Mouse (Mus musculus): ENCODE measurements around the gene Nelfb. TPM values are rescaled to one million over a fixed set of nuclear protein-coding genes. Genes with fewer than 3 reads are reported as not detected.
"Not testable (repeated sequence)": the region's sequence is repeated elsewhere in the genome, so short reads cannot be mapped to it uniquely, and the experiment has no call there.

Nelfb gene
- polyA plus RNA-seq (2015; fragmentation: Nextera tagmentation; extraction: Ambion mirVana): 33.9 and 34.9 TPM in 2 replicates

GRCm38 (mm10) chr2:25211121-25211670 is at the start of gene Nelfb:
Gene Nelfb (minus strand): TSS chr2:25211489.
- under 1% methylated on average over 44 of the region's 44 CpGs for WGBS (ENCODE audit: insufficient replicate concordance)
- peak; percentile 94 for ATAC-seq (ENCODE audit: low read depth)

GRCm38 (mm10) chr2:25258887-25259286 is 47.6 kb upstream of the Nelfb start:
- H3K4me2 ChIP-seq (ENCODE audit: low read depth, low read length): no peak overlapping the region
- no peak overlapping the region for H3K9ac ChIP-seq (ENCODE audit: low read depth, low read length)
- H3K4me3 ChIP-seq (ENCODE audit: low read depth, low read length): no peak overlapping the region
- whole genome bisulfite sequencing (ENCODE audit: insufficient replicate concordance): 38% methylated on average over 2 of the region's 2 CpGs
- H3K9me3 ChIP-seq (replicated peaks; ENCODE audit: control insufficient read depth, low read length): no peaks in the 10 kb centered on the region
- peaks cover 28% of the 10 kb centered on the region for H3K4me1 ChIP-seq (ENCODE audit: control insufficient read depth, low read depth, low read length)
- no peak overlapping the region for H3K27ac ChIP-seq (ENCODE audit: low read length)
- no peaks in the 10 kb centered on the region for H3K27me3 ChIP-seq (ENCODE audit: control insufficient read depth, insufficient read depth, low read depth, low read length)
- no peak for ATAC-seq (ENCODE audit: low read depth)
- H3K36me3 ChIP-seq (ENCODE audit: control insufficient read depth, insufficient read depth): no peaks in the 10 kb centered on the region

More at GRCm38 (mm10) chr2:25211121-25211670, at the start of gene Nelfb:
- Histone ChIP-seq H3K36me3 (ENCODE audit: control insufficient read depth, insufficient read depth) (peaks cover 5% of the 10 kb centered on the region; the same call in 1 of the 2 replicates), H3K27me3 (ENCODE audit: control insufficient read depth, insufficient read depth, low read depth, low read length) (no peaks in the 10 kb centered on the region), H3K9ac (ENCODE audit: low read depth, low read length) (peak within 1 kb of the TSS; percentile 94), H3K4me1 (ENCODE audit: control insufficient read depth, low read depth, low read length) (peaks cover 18% of the 10 kb centered on the region), H3K27ac (ENCODE audit: low read length) (peak within 1 kb of the TSS; percentile 82), H3K4me2 (ENCODE audit: low read depth, low read length) (peak within 1 kb of the TSS; percentile 88), H3K4me3 (ENCODE audit: low read depth, low read length) (peak within 1 kb of the TSS; percentile 83), H3K9me3 (replicated peaks; ENCODE audit: control insufficient read depth, low read length) (no peaks in the 10 kb centered on the region)

GRCm38 (mm10) chr2:25257250-25257649 is 46.0 kb upstream of the Nelfb start:
- ATAC-seq (ENCODE audit: low read depth); H3K9me3 ChIP-seq (replicated peaks; ENCODE audit: control insufficient read depth, low read length); H3K27me3 ChIP-seq (ENCODE audit: control insufficient read depth, insufficient read depth, low read depth, low read length); H3K27ac ChIP-seq (ENCODE audit: low read length); H3K36me3 ChIP-seq (ENCODE audit: control insufficient read depth, insufficient read depth); H3K4me3 ChIP-seq (ENCODE audit: low read depth, low read length); H3K9ac ChIP-seq (ENCODE audit: low read depth, low read length); H3K4me2 ChIP-seq (ENCODE audit: low read depth, low read length): not testable (repeated sequence)
- WGBS (ENCODE audit: insufficient replicate concordance): 72% methylated on average over 5 of the region's 5 CpGs
- peaks cover 19% of the 10 kb centered on the region for H3K4me1 ChIP-seq (ENCODE audit: control insufficient read depth, low read depth, low read length)

GRCm38 (mm10) chr2:25256443-25257109 is 45.3 kb upstream of the Nelfb start:
- ATAC-seq (ENCODE audit: low read depth); H3K36me3 ChIP-seq (ENCODE audit: control insufficient read depth, insufficient read depth); H3K27me3 ChIP-seq (ENCODE audit: control insufficient read depth, insufficient read depth, low read depth, low read length); H3K27ac ChIP-seq (ENCODE audit: low read length); H3K9me3 ChIP-seq (replicated peaks; ENCODE audit: control insufficient read depth, low read length): not testable (repeated sequence)
- peak overlapping the region; percentile 73 for H3K4me2 ChIP-seq (ENCODE audit: low read depth, low read length)
- peaks cover 14% of the 10 kb centered on the region for H3K4me1 ChIP-seq (ENCODE audit: control insufficient read depth, low read depth, low read length)
- 40% methylated on average over 11 of the region's 12 CpGs for WGBS (ENCODE audit: insufficient replicate concordance)
- peak overlapping the region; percentile 100 for H3K4me3 ChIP-seq (ENCODE audit: low read depth, low read length)
- H3K9ac ChIP-seq (ENCODE audit: low read depth, low read length): peak overlapping the region; percentile 91

GRCm38 (mm10) chr2:25255284-25255779 is 44.0 kb upstream of the Nelfb start, which contains the start of gene Tmem203:
Gene Tmem203 (plus strand): TSS chr2:25255439.
- H3K36me3 ChIP-seq (ENCODE audit: control insufficient read depth, insufficient read depth): peaks cover 5% of the 10 kb centered on the region; the same call in 1 of the 2 replicates
- H3K9ac ChIP-seq (ENCODE audit: low read depth, low read length): peak within 1 kb of the TSS; percentile 91
- no peaks in the 10 kb centered on the region for H3K27me3 ChIP-seq (ENCODE audit: control insufficient read depth, insufficient read depth, low read depth, low read length)
- H3K4me1 ChIP-seq (ENCODE audit: control insufficient read depth, low read depth, low read length): peaks cover 14% of the 10 kb centered on the region
- under 1% methylated on average over 39 of the region's 39 CpGs for WGBS (ENCODE audit: insufficient replicate concordance)
- peak within 1 kb of the TSS; percentile 73 for H3K4me2 ChIP-seq (ENCODE audit: low read depth, low read length)
- peak within 1 kb of the TSS; percentile 100 for H3K4me3 ChIP-seq (ENCODE audit: low read depth, low read length)
- H3K27ac ChIP-seq (ENCODE audit: low read length): peak within 1 kb of the TSS; percentile 87
- ATAC-seq (ENCODE audit: low read depth): peak; percentile 88
- no peaks in the 10 kb centered on the region for H3K9me3 ChIP-seq (replicated peaks; ENCODE audit: control insufficient read depth, low read length)

GRCm38 (mm10) chr2:25252331-25252730 is 41.0 kb upstream of the Nelfb start:
- WGBS (ENCODE audit: insufficient replicate concordance): 76% methylated on average over 1 of the region's 1 CpGs
- ATAC-seq (ENCODE audit: low read depth): no peak
- no peak overlapping the region for H3K9ac ChIP-seq (ENCODE audit: low read depth, low read length)
- no peak overlapping the region for H3K27ac ChIP-seq (ENCODE audit: low read length)
- H3K36me3 ChIP-seq (ENCODE audit: control insufficient read depth, insufficient read depth): peaks cover 15% of the 10 kb centered on the region
- no peaks in the 10 kb centered on the region for H3K9me3 ChIP-seq (replicated peaks; ENCODE audit: control insufficient read depth, low read length)
- H3K4me2 ChIP-seq (ENCODE audit: low read depth, low read length): no peak overlapping the region
- H3K4me3 ChIP-seq (ENCODE audit: low read depth, low read length): no peak overlapping the region
- H3K4me1 ChIP-seq (ENCODE audit: control insufficient read depth, low read depth, low read length): peaks cover 14% of the 10 kb centered on the region
- H3K27me3 ChIP-seq (ENCODE audit: control insufficient read depth, insufficient read depth, low read depth, low read length): no peaks in the 10 kb centered on the region

GRCm38 (mm10) chr2:25246183-25247072 is 35.1 kb upstream of the Nelfb start, which contains the start of gene AL732309.1:
Gene AL732309.1 (minus strand): TSS chr2:25246863.
- H3K27me3 ChIP-seq (ENCODE audit: control insufficient read depth, insufficient read depth, low read depth, low read length): peaks cover 20% of the 10 kb centered on the region
- no peak within 1 kb of the TSS for H3K27ac ChIP-seq (ENCODE audit: low read length)
- ATAC-seq (ENCODE audit: low read depth): no peak
- H3K4me1 ChIP-seq (ENCODE audit: control insufficient read depth, low read depth, low read length): peaks cover 12% of the 10 kb centered on the region
- H3K9ac ChIP-seq (ENCODE audit: low read depth, low read length): no peak within 1 kb of the TSS
- peaks cover 15% of the 10 kb centered on the region for H3K36me3 ChIP-seq (ENCODE audit: control insufficient read depth, insufficient read depth)
- H3K4me3 ChIP-seq (ENCODE audit: low read depth, low read length): no peak within 1 kb of the TSS
- H3K9me3 ChIP-seq (replicated peaks; ENCODE audit: control insufficient read depth, low read length): no peaks in the 10 kb centered on the region
- WGBS (ENCODE audit: insufficient replicate concordance): 78% methylated on average over 10 of the region's 10 CpGs
- no peak within 1 kb of the TSS for H3K4me2 ChIP-seq (ENCODE audit: low read depth, low read length)

- Histone ChIP-seq H3K9ac (ENCODE audit: low read depth, low read length) (no peak overlapping the region), H3K36me3 (ENCODE audit: control insufficient read depth, insufficient read depth) (peaks cover 4% of the 10 kb centered on the region), H3K4me2 (ENCODE audit: low read depth, low read length) (no peak overlapping the region), H3K4me1 (ENCODE audit: control insufficient read depth, low read depth, low read length) (peaks cover 19% of the 10 kb centered on the region), H3K27ac (ENCODE audit: low read length) (no peak overlapping the region), H3K9me3 (replicated peaks; ENCODE audit: control insufficient read depth, low read length) (no peaks in the 10 kb centered on the region), H3K4me3 (ENCODE audit: low read depth, low read length) (no peak overlapping the region), H3K27me3 (ENCODE audit: control insufficient read depth, insufficient read depth, low read depth, low read length) (peaks cover 29% of the 10 kb centered on the region)
- 75% methylated on average over 4 of the region's 4 CpGs for WGBS (ENCODE audit: insufficient replicate concordance)
- ATAC-seq (ENCODE audit: low read depth): no peak
Measured at GRCm38 (mm10) chr2:25244144-25244543, 32.9 kb upstream of the Nelfb start.
